Comparison of ENCODE assay signal across 9 mouse cellular contexts in genomic region chr16:60605832-60606583, GRCm38 (mm10). TPM values are rescaled to one million over a fixed set of nuclear protein-coding genes. Genes with fewer than 3 reads are reported as not detected.
A peak's percentile ranks its signal among the peaks of the same experiment; 100 is the strongest.
DNase-seq lines count a peak whose midpoint lies in the region; ATAC-seq and TF ChIP-seq lines count a peak whose summit lies in the region.
"Had no signal": no experiment of that assay in that cellular context is flagged by ENCODE, and none has a peak within 500 bp of the region (broad histone marks: within the 10 kb centered on the region; RNA-seq: fewer than 3 reads in every experiment).

No protein-coding gene starts in this region.

- intact Hi-C loops in heart, postnatal 25 days (cut with DNase I) = no loop called here

- H3K27ac ChIP-seq in heart, embryonic 14.5 days (replicated peaks in 1 of 2; ENCODE audit: control insufficient read depth in 1 of 2, insufficient read depth in 1 of 2, low read depth in 2 of 2, low read length in 2 of 2) = no peak overlapping the region
- H3K27ac ChIP-seq in forebrain, embryonic 12.5 days = no peak overlapping the region
- no peak overlapping the region for H3K27ac ChIP-seq in intestine, postnatal 0 days (ENCODE audit: low read depth, low read length)
- H3K27ac ChIP-seq in liver, embryonic 13.5 days = no peak overlapping the region

- H3K9me3 ChIP-seq in heart, embryonic 14.5 days (ENCODE audit: control insufficient read depth, low read length) = no peaks in the 10 kb centered on the region
- H3K9me3 ChIP-seq in forebrain, embryonic 12.5 days = no peaks in the 10 kb centered on the region
- H3K9me3 ChIP-seq in intestine, postnatal 0 days (ENCODE audit: control insufficient read depth) = no peaks in the 10 kb centered on the region
- H3K9me3 ChIP-seq in liver, embryonic 13.5 days (replicated peaks) = no peaks in the 10 kb centered on the region

- peaks cover 4 to 7% of the 10 kb centered on the region in 2 experiments; a peak in 3 of 4 replicates for H3K4me1 ChIP-seq in heart, embryonic 14.5 days (ENCODE audit: control insufficient read depth in 2 of 2, insufficient read depth in 2 of 2, low read length in 2 of 2)
- peaks cover 18% of the 10 kb centered on the region for H3K4me1 ChIP-seq in forebrain, embryonic 12.5 days
- H3K4me1 ChIP-seq in intestine, postnatal 0 days (replicated peaks; ENCODE audit: control insufficient read depth, insufficient read depth, low read length) = no peaks in the 10 kb centered on the region
- H3K4me1 ChIP-seq in liver, embryonic 13.5 days (replicated peaks) = no peaks in the 10 kb centered on the region

- ATAC-seq in heart, embryonic 14.5 days (ENCODE audit: insufficient number of reproducible peaks, insufficient read depth, low FRiP score, low read depth) = 0 out of 2 replicates have a peak, but pooled peaks have one; percentile 50
- peak; percentile 88 for ATAC-seq in forebrain, embryonic 12.5 days (ENCODE audit: low FRiP score)
- no peak; the same call in 1 of the 2 replicates for ATAC-seq in intestine, postnatal 0 days
- no peak for ATAC-seq in liver, embryonic 13.5 days (ENCODE audit: low read depth)
- no peak for ATAC-seq in erythroid progenitor cell, adult 5-6 weeks (replicated peaks; ENCODE audit: low FRiP score, poor library complexity, severe bottlenecking)

- peaks cover 29% of the 10 kb centered on the region for H3K27me3 ChIP-seq in heart, embryonic 14.5 days (ENCODE audit: control insufficient read depth, insufficient read depth, low read length)
- peaks cover 23% of the 10 kb centered on the region; the same call in 1 of the 2 replicates for H3K27me3 ChIP-seq in forebrain, embryonic 12.5 days
- H3K27me3 ChIP-seq in intestine, postnatal 0 days (replicated peaks; ENCODE audit: control insufficient read depth, insufficient read depth, low read length) = peaks cover 17% of the 10 kb centered on the region; the same call in 1 of the 2 replicates
- H3K27me3 ChIP-seq in liver, embryonic 13.5 days = peaks cover 23% of the 10 kb centered on the region

- TF ChIP-seq CTCF in intestine, postnatal 0 days (IDR thresholded peaks at IDR 0.05; ENCODE audit: low read depth) = peak; percentile 51

- peak overlapping the region; percentile 79 for H3K4me2 ChIP-seq in heart, embryonic 14.5 days (ENCODE audit: low read length)
- H3K4me2 ChIP-seq in forebrain, embryonic 12.5 days = peak overlapping the region; percentile 94
- H3K4me2 ChIP-seq in intestine, postnatal 0 days (replicated peaks; ENCODE audit: low read depth) = peak overlapping the region; percentile 43
- H3K4me2 ChIP-seq in liver, embryonic 13.5 days = peak overlapping the region; percentile 12; the same call in 1 of the 2 replicates

- H3K36me3 ChIP-seq in heart, embryonic 14.5 days (ENCODE audit: control insufficient read depth, insufficient read depth, low read length) = no peaks in the 10 kb centered on the region
- H3K36me3 ChIP-seq in forebrain, embryonic 12.5 days (replicated peaks) = no peaks in the 10 kb centered on the region
- H3K36me3 ChIP-seq in intestine, postnatal 0 days (ENCODE audit: control insufficient read depth, insufficient read depth) = no peaks in the 10 kb centered on the region
- no peaks in the 10 kb centered on the region for H3K36me3 ChIP-seq in liver, embryonic 13.5 days

- peak overlapping the region; percentile 39 to 40 for H3K4me3 ChIP-seq in heart, embryonic 14.5 days (ENCODE audit: control insufficient read depth in 1 of 2, insufficient read depth in 1 of 2, low read depth in 1 of 2, low read length in 2 of 2)
- H3K4me3 ChIP-seq in forebrain, embryonic 12.5 days (replicated peaks) = peak overlapping the region; percentile 52
- peak overlapping the region; percentile 16; the same call in 1 of the 2 replicates for H3K4me3 ChIP-seq in intestine, postnatal 0 days (ENCODE audit: low read depth, low read length)
- H3K4me3 ChIP-seq in liver, embryonic 13.5 days (replicated peaks) = no peak overlapping the region

- no peak for DNase-seq in heart, postnatal 25 days (ENCODE audit: low spot score)
- DNase-seq in brain, embryonic 18.5 days (ENCODE audit: low read depth, low spot score) = peak; percentile 71
- no peak for DNase-seq in liver, embryonic 13.5 days
- DNase-seq in right cerebral cortex, postnatal 36 days (ENCODE audit: low spot score in 2 of 2) = peak; percentile 55 to 69

- WGBS in heart, embryonic 14.5 days = under 1% methylated on average over 38 of the region's 38 CpGs
- under 1% methylated on average over 34 of the region's 38 CpGs for WGBS in forebrain, embryonic 12.5 days
- 1% methylated on average over 38 of the region's 38 CpGs for WGBS in intestine, postnatal 0 days
- 3% methylated on average over 38 of the region's 38 CpGs for WGBS in liver, embryonic 13.5 days (ENCODE audit: insufficient replicate concordance)

- no peak overlapping the region for H3K9ac ChIP-seq in heart, embryonic 14.5 days (ENCODE audit: low read length)
- peak overlapping the region; percentile 56 for H3K9ac ChIP-seq in forebrain, embryonic 12.5 days
- no peak overlapping the region for H3K9ac ChIP-seq in intestine, postnatal 0 days (ENCODE audit: low read depth, low read length)
- no peak overlapping the region for H3K9ac ChIP-seq in liver, embryonic 13.5 days

RNA-seq across cellular contexts. Expression of gene Epha6, which starts 0.7 kb away (rescaled TPM):
- 0.19 TPM in 1 of 2 replicates, not detected in the other for polyA plus RNA-seq in heart, embryonic 14.5 days (2014; fragmentation: Nextera tagmentation; extraction: Ambion mirVana)
- total RNA-seq in heart, postnatal 25 days (2021) = under 1 TPM in 1 of 2 experiments, not detected in 1; 0.06 TPM
- 0.96 and 1.3 TPM in 2 replicates for polyA plus RNA-seq in forebrain, embryonic 12.5 days (2016; fragmentation: Nextera tagmentation; extraction: Ambion mirVana)
- 0.16 TPM in 2 replicates for polyA plus RNA-seq in intestine, postnatal 0 days (2015; fragmentation: Nextera tagmentation; extraction: Ambion mirVana)
- polyA plus RNA-seq in liver, embryonic 13.5 days (2015; fragmentation: Nextera tagmentation; extraction: Ambion mirVana) = not detected in 2 replicates
- total RNA-seq in erythroid progenitor cell, adult 5-6 weeks (2015; ENCODE audit: low replicate concordance) = not detected in 2 replicates
- total RNA-seq in erythroid progenitor cell, adult 5-6 weeks (2017; ENCODE audit: low replicate concordance) = not detected in 2 replicates
- total RNA-seq: hematopoietic stem cell, adult 5-6 weeks had no signal

Comparison
In these comparisons a context has a peak if more than half of its experiments do, and no peak if none do; other contexts are left out.
1. ATAC-seq: peak in heart, embryonic 14.5 days (single experiment) and forebrain, embryonic 12.5 days (single experiment); none in intestine, postnatal 0 days (single experiment), liver, embryonic 13.5 days (single experiment) and erythroid progenitor cell, adult 5-6 weeks (single experiment).
2. H3K4me2 ChIP-seq: peak in every context shown above with its lines; median percentile 94 in forebrain, embryonic 12.5 days; 79 in heart, embryonic 14.5 days; 43 in intestine, postnatal 0 days; 12 in liver, embryonic 13.5 days.
3. DNase-seq: peak in brain, embryonic 18.5 days (single experiment) and right cerebral cortex, postnatal 36 days (2 of 2); none in heart, postnatal 25 days (single experiment) and liver, embryonic 13.5 days (single experiment).